Mouse (Mus musculus): Measurements from ENCODE around the gene Hoxc5. TPM values are rescaled to one million over a fixed set of nuclear protein-coding genes. Genes with fewer than 3 reads are reported as not detected.

Gene Hoxc5
- polyA plus RNA-seq, 1 experiment, result 0.32 TPM

GRCm38 (mm10) chr15:102962492-102962891, 4.8 kb upstream of the Hoxc5 start:
- Histone ChIP-seq H3K4me1 (replicated peaks; ENCODE audit: control insufficient read depth, insufficient read depth, low read length) (no peaks in the 10 kb centered on the region), H3K27me3 (ENCODE audit: control insufficient read depth, insufficient read depth, low read length) (peaks cover 43% of the 10 kb centered on the region), H3K36me3 (ENCODE audit: control insufficient read depth, insufficient read depth, low read length) (no peaks in the 10 kb centered on the region), H3K4me3 (ENCODE audit: control insufficient read depth, insufficient read depth, low read length) (no peak overlapping the region), H3K27ac (ENCODE audit: control insufficient read depth, insufficient read depth, low read length) (no peak overlapping the region)
- no peak for DNase-seq
- 16% methylated on average over 13 of the region's 13 CpGs for WGBS
- TF ChIP-seq CTCF (IDR thresholded peaks at IDR 0.05; ENCODE audit: borderline replicate concordance, control insufficient read depth, extremely low read depth, insufficient read depth, low read length, poor library complexity) (no peak), POLR2A (IDR thresholded peaks at IDR 0.05; ENCODE audit: control insufficient read depth, extremely low read depth, insufficient read depth, low read length, poor library complexity) (no peak)

GRCm38 (mm10) chr15:102963259-102963658, 4.0 kb upstream of the Hoxc5 start:
- H3K4me3 ChIP-seq (ENCODE audit: control insufficient read depth, insufficient read depth, low read length), result no peak overlapping the region
- TF ChIP-seq POLR2A (IDR thresholded peaks at IDR 0.05; ENCODE audit: control insufficient read depth, extremely low read depth, insufficient read depth, low read length, poor library complexity), result no peak
- no peak for TF ChIP-seq CTCF (IDR thresholded peaks at IDR 0.05; ENCODE audit: borderline replicate concordance, control insufficient read depth, extremely low read depth, insufficient read depth, low read length, poor library complexity)

GRCm38 (mm10) chr15:102963671-102964640, 3.3 kb upstream of the Hoxc5 start:
- H3K27me3 ChIP-seq (ENCODE audit: control insufficient read depth, insufficient read depth, low read length), result peaks cover 42% of the 10 kb centered on the region
- H3K36me3 ChIP-seq (ENCODE audit: control insufficient read depth, insufficient read depth, low read length), result no peaks in the 10 kb centered on the region
- WGBS, result 5% methylated on average over 28 of the region's 28 CpGs
- H3K4me1 ChIP-seq (replicated peaks; ENCODE audit: control insufficient read depth, insufficient read depth, low read length), result no peaks in the 10 kb centered on the region
- TF ChIP-seq POLR2A (IDR thresholded peaks at IDR 0.05; ENCODE audit: control insufficient read depth, extremely low read depth, insufficient read depth, low read length, poor library complexity) (no peak), CTCF (IDR thresholded peaks at IDR 0.05; ENCODE audit: borderline replicate concordance, control insufficient read depth, extremely low read depth, insufficient read depth, low read length, poor library complexity) (no peak)
- H3K4me3 ChIP-seq (ENCODE audit: control insufficient read depth, insufficient read depth, low read length), result no peak overlapping the region
- no peak for DNase-seq
- H3K27ac ChIP-seq (ENCODE audit: control insufficient read depth, insufficient read depth, low read length), result no peak overlapping the region

More at GRCm38 (mm10) chr15:102963259-102963658, 4.0 kb upstream of the Hoxc5 start:
- H3K27ac ChIP-seq (ENCODE audit: control insufficient read depth, insufficient read depth, low read length), result no peak overlapping the region
- no peak for DNase-seq
- no peaks in the 10 kb centered on the region for H3K36me3 ChIP-seq (ENCODE audit: control insufficient read depth, insufficient read depth, low read length)
- H3K27me3 ChIP-seq (ENCODE audit: control insufficient read depth, insufficient read depth, low read length), result peaks cover 39% of the 10 kb centered on the region
- WGBS, result 16% methylated on average over 8 of the region's 8 CpGs
- H3K4me1 ChIP-seq (replicated peaks; ENCODE audit: control insufficient read depth, insufficient read depth, low read length), result no peaks in the 10 kb centered on the region

GRCm38 (mm10) chr15:102965003-102965891, 2.0 kb upstream of the Hoxc5 start:
- peaks cover 36% of the 10 kb centered on the region for H3K27me3 ChIP-seq (ENCODE audit: control insufficient read depth, insufficient read depth, low read length)
- 15% methylated on average over 26 of the region's 26 CpGs for WGBS
- no peaks in the 10 kb centered on the region for H3K36me3 ChIP-seq (ENCODE audit: control insufficient read depth, insufficient read depth, low read length)
- TF ChIP-seq CTCF (IDR thresholded peaks at IDR 0.05; ENCODE audit: borderline replicate concordance, control insufficient read depth, extremely low read depth, insufficient read depth, low read length, poor library complexity) (no peak), POLR2A (IDR thresholded peaks at IDR 0.05; ENCODE audit: control insufficient read depth, extremely low read depth, insufficient read depth, low read length, poor library complexity) (no peak)
- H3K4me3 ChIP-seq (ENCODE audit: control insufficient read depth, insufficient read depth, low read length), result no peak overlapping the region
- H3K27ac ChIP-seq (ENCODE audit: control insufficient read depth, insufficient read depth, low read length), result no peak overlapping the region
- DNase-seq, result no peak
- H3K4me1 ChIP-seq (replicated peaks; ENCODE audit: control insufficient read depth, insufficient read depth, low read length), result no peaks in the 10 kb centered on the region

- no peaks in the 10 kb centered on the region for H3K4me1 ChIP-seq (replicated peaks; ENCODE audit: control insufficient read depth, insufficient read depth, low read length)
- peaks cover 34% of the 10 kb centered on the region for H3K27me3 ChIP-seq (ENCODE audit: control insufficient read depth, insufficient read depth, low read length)
- DNase-seq, result peak; percentile 53
- 5% methylated on average over 30 of the region's 30 CpGs for WGBS
- no peak overlapping the region for H3K4me3 ChIP-seq (ENCODE audit: control insufficient read depth, insufficient read depth, low read length)
- no peaks in the 10 kb centered on the region for H3K36me3 ChIP-seq (ENCODE audit: control insufficient read depth, insufficient read depth, low read length)
- H3K27ac ChIP-seq (ENCODE audit: control insufficient read depth, insufficient read depth, low read length), result no peak overlapping the region
- no peak for TF ChIP-seq POLR2A (IDR thresholded peaks at IDR 0.05; ENCODE audit: control insufficient read depth, extremely low read depth, insufficient read depth, low read length, poor library complexity)
- TF ChIP-seq CTCF (IDR thresholded peaks at IDR 0.05; ENCODE audit: borderline replicate concordance, control insufficient read depth, extremely low read depth, insufficient read depth, low read length, poor library complexity), result peak; percentile 54; the same call in 1 of the 2 replicates
Observed at GRCm38 (mm10) chr15:102965892-102966775, 1.1 kb upstream of the Hoxc5 start.
